Mouse (Mus musculus) kidney, postnatal 0 days (tissue): Measurements from ENCODE around the gene Olfr325. TPM values are rescaled to one million over a fixed set of nuclear protein-coding genes. Genes with fewer than 3 reads are reported as not detected.

Experiments
- ATAC-seq: fragments of 200-750 bp; cut with Nextera tagmentation; replicated peaks from 2 replicates; pipeline ENCODE4 v1.8.0; 2017; ENCODE audit warnings: low read depth, moderate number of reproducible peaks, moderate TSS enrichment, moderate library complexity; ENCODE audit not compliant: low FRiP score
- DNase-seq: peaks from one replicate; pipeline ENCODE4 v3.0.0-alpha.2; 2016; ENCODE audit warnings: low spot score
- H3K27ac ChIP-seq: fragments of 300-500 bp; sonication (generic); 2 replicates; pipeline ENCODE4 v1.5.1; 2014; ENCODE audit warnings: mild to moderate bottlenecking
- H3K27me3 ChIP-seq: fragments of 300-500 bp; sonication (generic); 2 replicates; pipeline ENCODE4 v1.6.1; 2014; ENCODE audit warnings: low read length, mixed read lengths; ENCODE audit not compliant: insufficient read depth
- H3K36me3 ChIP-seq: fragments of 300-500 bp; sonication (generic); 2 replicates; pipeline ENCODE4 v1.6.1; 2014; ENCODE audit warnings: low read length, mixed read lengths; ENCODE audit not compliant: insufficient read depth
- H3K4me1 ChIP-seq: fragments of 300-500 bp; sonication (generic); replicated peaks from 2 replicates; pipeline ENCODE4 v1.6.1; 2014; ENCODE audit warnings: antibody characterized with exemption, low read length, mixed read lengths; ENCODE audit not compliant: insufficient read depth
- H3K4me2 ChIP-seq: fragments of 300-500 bp; sonication (generic); 2 replicates; pipeline ENCODE4 v1.6.1; 2014; ENCODE audit warnings: mild to moderate bottlenecking, low read length, moderate library complexity, mixed read lengths
- H3K4me3 ChIP-seq: fragments of 300-500 bp; sonication (generic); replicated peaks from 2 replicates; pipeline ENCODE4 v1.5.1; 2014; ENCODE audit warnings: low read depth, low read length
- H3K9ac ChIP-seq: fragments of 300-500 bp; sonication (generic); 2 replicates; pipeline ENCODE4 v1.6.1; 2014; ENCODE audit warnings: low read depth, low read length
- H3K9me3 ChIP-seq: fragments of 300-500 bp; sonication (generic); replicated peaks from 2 replicates; pipeline ENCODE4 v1.6.1; 2016; ENCODE audit warnings: low read length, inconsistent platforms, mixed read lengths
- CTCF ChIP-seq: IDR thresholded peaks from 2 replicates; pipeline ENCODE4 v1.5.1; 2016; ENCODE audit warnings: antibody characterized with exemption, low read depth, mild to moderate bottlenecking, moderate library complexity
- WGBS: fragments of 180-500 bp; shearing (Covaris S2); extraction: QIAGEN DNeasy Blood & Tissue Kit; methylation state at CpG from one replicate; pipeline ENCODE4 v1.1.7; 2014; 5-methylcytosine and 5-hydroxymethylcytosine counted together
- polyA plus RNA-seq: library from polyadenylated mRNA; unstranded; fragments of >200 nt; fragmentation: Nextera tagmentation; extraction: Ambion mirVana; gene quantifications from 2 replicates; pipeline ENCODE4 v1.2.1, GENCODE M21; 2015

The Olfr325 gene
- polyA plus RNA-seq, 1 experiment from 2014 or later = not detected

DNA sequence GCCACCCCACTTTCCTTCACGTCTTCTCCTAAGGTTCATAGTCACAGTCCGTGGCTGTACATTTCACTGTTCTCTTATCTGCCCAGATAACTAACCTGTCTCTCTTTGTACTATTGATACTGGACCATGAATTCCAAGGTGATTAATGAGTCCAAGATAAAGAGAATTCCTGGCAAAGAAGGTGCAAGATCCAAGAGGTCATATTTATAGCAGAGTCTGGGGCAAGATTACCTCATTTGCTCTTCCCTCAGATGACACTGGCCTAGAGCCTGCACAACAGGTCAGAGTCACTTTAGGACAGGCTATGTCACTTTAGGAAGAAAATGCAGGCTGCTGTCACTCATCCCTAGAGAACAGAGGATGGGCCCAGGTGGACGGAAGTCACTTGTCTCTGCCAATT lies 27.7 kb downstream of the Olfr325 start:
- no peaks in the 10 kb centered on the region for H3K9me3 ChIP-seq
- H3K4me1 ChIP-seq = no peaks in the 10 kb centered on the region
- no peak overlapping the region for H3K4me3 ChIP-seq
- no peak overlapping the region for H3K4me2 ChIP-seq
- no peak overlapping the region for H3K9ac ChIP-seq
- no peak for ATAC-seq
- no peaks in the 10 kb centered on the region for H3K36me3 ChIP-seq
- 74% methylated on average over 3 of the region's 3 CpGs for WGBS
- DNase-seq = no peak
- TF ChIP-seq CTCF = no peak
- H3K27me3 ChIP-seq = no peaks in the 10 kb centered on the region
- no peak overlapping the region for H3K27ac ChIP-seq

- no peak overlapping the region for H3K4me3 ChIP-seq
- no peak for DNase-seq
Measured at GRCm38 (mm10) chr11:58606177-58606919, 28.8 kb downstream of the Olfr325 start.

DNA sequence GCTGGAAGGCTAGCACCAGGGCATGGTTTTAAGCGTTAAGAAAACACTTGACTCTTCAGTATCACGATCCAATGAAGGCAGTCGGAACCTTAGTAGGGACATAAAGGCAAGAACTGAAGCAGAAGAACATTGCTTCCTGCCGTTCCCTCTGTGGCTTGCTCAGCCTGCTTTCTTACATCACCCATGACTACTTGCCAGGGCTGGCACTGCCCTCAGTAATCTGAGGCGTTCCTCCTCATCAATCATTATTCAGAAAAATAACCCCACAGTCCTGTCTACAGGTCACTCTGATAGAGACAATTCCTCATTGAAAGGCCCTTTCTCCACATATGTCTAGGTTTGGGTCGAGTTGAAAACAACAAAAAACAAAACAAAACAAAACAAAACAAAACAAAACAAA lies 29.5 kb downstream of the Olfr325 start:
- Histone ChIP-seq H3K4me2 (no peak overlapping the region), H3K36me3 (no peaks in the 10 kb centered on the region), H3K27me3 (no peaks in the 10 kb centered on the region), H3K9ac (no peak overlapping the region), H3K4me3 (no peak overlapping the region), H3K27ac (no peak overlapping the region), H3K4me1 (no peaks in the 10 kb centered on the region), H3K9me3 (no peaks in the 10 kb centered on the region)
- DNase-seq = no peak
- WGBS = 56% methylated on average over 6 of the region's 6 CpGs
- TF ChIP-seq CTCF = no peak
- ATAC-seq = no peak

More at GRCm38 (mm10) chr11:58606177-58606919, 28.8 kb downstream of the Olfr325 start:
- TF ChIP-seq CTCF = no peak
- ATAC-seq = no peak
- H3K9ac ChIP-seq = no peak overlapping the region
- H3K4me2 ChIP-seq = no peak overlapping the region
- no peaks in the 10 kb centered on the region for H3K4me1 ChIP-seq
- H3K36me3 ChIP-seq = no peaks in the 10 kb centered on the region
- H3K27ac ChIP-seq = no peak overlapping the region
- 89% methylated on average over 12 of the region's 12 CpGs for WGBS
- H3K27me3 ChIP-seq = no peaks in the 10 kb centered on the region
- no peaks in the 10 kb centered on the region for H3K9me3 ChIP-seq

- Histone ChIP-seq H3K27me3 (no peaks in the 10 kb centered on the region), H3K9ac (no peak overlapping the region), H3K4me1 (no peaks in the 10 kb centered on the region), H3K4me2 (no peak overlapping the region), H3K27ac (no peak overlapping the region), H3K9me3 (no peaks in the 10 kb centered on the region), H3K36me3 (no peaks in the 10 kb centered on the region), H3K4me3 (no peak overlapping the region)
- no peak for TF ChIP-seq CTCF
- no peak for ATAC-seq
- DNase-seq = no peak
- WGBS = 43% methylated on average over 3 of the region's 3 CpGs
Measured at GRCm38 (mm10) chr11:58613359-58613758, 35.8 kb downstream of the Olfr325 start.

DNA sequence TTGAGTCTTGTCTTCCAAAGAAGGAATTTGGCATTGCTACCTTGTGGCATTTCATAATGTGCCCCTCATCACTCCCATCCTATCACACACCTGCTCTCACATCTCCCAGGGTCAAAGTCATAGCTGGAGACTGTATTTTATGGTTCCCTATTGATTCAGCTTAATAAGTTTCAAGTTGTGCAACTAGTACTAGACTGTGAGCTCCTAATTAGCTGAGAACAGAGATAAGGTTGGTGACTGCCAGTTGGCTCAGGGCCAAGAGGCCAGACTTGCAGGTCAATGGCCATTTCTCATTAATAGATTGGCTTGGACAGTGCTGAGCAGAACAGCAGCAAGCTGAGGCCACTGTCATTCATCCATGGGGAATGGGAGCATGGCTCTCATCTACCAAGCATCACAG lies 37.0 kb downstream of the Olfr325 start:
- no peak overlapping the region for H3K9ac ChIP-seq
- H3K4me3 ChIP-seq = no peak overlapping the region
- DNase-seq (no peak), ATAC-seq (no peak)
- no peaks in the 10 kb centered on the region for H3K27me3 ChIP-seq
- no peak overlapping the region for H3K4me2 ChIP-seq
- TF ChIP-seq CTCF = no peak
- no peaks in the 10 kb centered on the region for H3K36me3 ChIP-seq
- H3K4me1 ChIP-seq = no peaks in the 10 kb centered on the region
- no peak overlapping the region for H3K27ac ChIP-seq
- H3K9me3 ChIP-seq = no peaks in the 10 kb centered on the region

DNA sequence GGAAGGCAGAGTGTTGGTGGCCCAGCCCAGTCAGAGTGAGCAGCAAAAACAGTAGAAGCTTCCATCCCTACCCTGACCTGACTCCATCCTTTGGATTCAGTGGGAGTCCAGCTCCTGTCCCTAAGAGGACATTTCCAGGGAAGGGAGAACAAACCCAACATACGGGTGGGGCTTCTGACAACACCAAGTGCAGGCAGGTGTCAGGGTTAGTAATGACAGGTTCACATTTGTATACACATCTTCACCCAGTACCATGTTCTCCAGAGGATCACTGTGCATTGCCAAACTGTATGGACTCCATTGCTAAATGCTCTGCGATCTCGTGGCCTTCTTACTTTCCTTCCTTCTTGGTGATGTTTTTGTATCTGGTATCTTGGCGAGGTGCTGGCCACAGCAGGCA lies 38.4 kb downstream of the Olfr325 start, which contains the start of gene 2210407C18Rik:
TSS of gene 2210407C18Rik (minus strand) at position 101 of the 400 bp plus-strand sequence.
- Histone ChIP-seq H3K4me1 (no peaks in the 10 kb centered on the region), H3K9ac (no peak within 1 kb of the TSS), H3K27ac (no peak within 1 kb of the TSS), H3K4me3 (no peak within 1 kb of the TSS), H3K4me2 (no peak within 1 kb of the TSS), H3K36me3 (no peaks in the 10 kb centered on the region), H3K9me3 (no peaks in the 10 kb centered on the region), H3K27me3 (no peaks in the 10 kb centered on the region)
- ATAC-seq (no peak), DNase-seq (no peak)
- TF ChIP-seq CTCF = no peak
- 89% methylated on average over 4 of the region's 4 CpGs for WGBS

- no peak for DNase-seq
- no peak overlapping the region for H3K4me2 ChIP-seq
- H3K9ac ChIP-seq = no peak overlapping the region
- no peak overlapping the region for H3K27ac ChIP-seq
- H3K36me3 ChIP-seq = no peaks in the 10 kb centered on the region
- H3K27me3 ChIP-seq = no peaks in the 10 kb centered on the region
- no peak overlapping the region for H3K4me3 ChIP-seq
- no peak for TF ChIP-seq CTCF
- ATAC-seq = no peak
- WGBS = 70% methylated on average over 3 of the region's 3 CpGs
- no peaks in the 10 kb centered on the region for H3K4me1 ChIP-seq
- no peaks in the 10 kb centered on the region for H3K9me3 ChIP-seq
Measured at GRCm38 (mm10) chr11:58618369-58618768, 40.8 kb downstream of the Olfr325 start.
